Mouse (Mus musculus) ovary, postnatal 14 days (tissue): ENCODE measurements at regions not wholly inside any gene's neighbourhood (a gene's known extent, or its start where the extent isn't known, plus 50 kb on each side); places are given as distances from the start of the nearest gene placed in this dataset.

Source experiments
- DNase-seq: peaks from one replicate; pipeline ENCODE4 v3.0.0; 2022; ENCODE audit warnings: low spot score

GRCm38 (mm10) chr8:90502879-90503278, 154.7 kb upstream of the Tox3 start:
- DNase-seq = no peak

GRCm38 (mm10) chr8:90499315-90499714, 151.2 kb upstream of the Tox3 start:
- DNase-seq = no peak

GRCm38 (mm10) chr8:90496658-90497163, 148.6 kb upstream of the Tox3 start:
- DNase-seq = no peak

GRCm38 (mm10) chr8:90495943-90496371, 147.8 kb upstream of the Tox3 start:
- no peak for DNase-seq

GRCm38 (mm10) chr8:90492521-90493225, 144.5 kb upstream of the Tox3 start:
- DNase-seq = no peak

- no peak for DNase-seq
Observed at GRCm38 (mm10) chr8:90491691-90492090, 143.5 kb upstream of the Tox3 start.

- DNase-seq = no peak
Observed at GRCm38 (mm10) chr8:90490734-90491441, 142.7 kb upstream of the Tox3 start.

- no peak for DNase-seq
Observed at GRCm38 (mm10) chr8:90486556-90486955, 138.4 kb upstream of the Tox3 start.

GRCm38 (mm10) chr8:90478149-90478548, 130.0 kb upstream of the Tox3 start:
- no peak for DNase-seq

- no peak for DNase-seq
Observed at GRCm38 (mm10) chr8:90474066-90474465, 125.9 kb upstream of the Tox3 start.

- no peak for DNase-seq
Observed at GRCm38 (mm10) chr8:90470826-90471225, 122.7 kb upstream of the Tox3 start.

GRCm38 (mm10) chr8:90463708-90464107, 115.6 kb upstream of the Tox3 start:
- no peak for DNase-seq

GRCm38 (mm10) chr8:90455321-90455720, 107.2 kb upstream of the Tox3 start:
- DNase-seq = no peak

GRCm38 (mm10) chr8:90454130-90454529, 106.0 kb upstream of the Tox3 start:
- no peak for DNase-seq

- no peak for DNase-seq
Observed at GRCm38 (mm10) chr8:90441058-90441851, 93.1 kb upstream of the Tox3 start.

- DNase-seq = no peak
Observed at GRCm38 (mm10) chr8:90414021-90414420, 65.9 kb upstream of the Tox3 start.
